Mouse (Mus musculus): ENCODE data around the gene Fads1.

The Fads1 gene

DNA sequence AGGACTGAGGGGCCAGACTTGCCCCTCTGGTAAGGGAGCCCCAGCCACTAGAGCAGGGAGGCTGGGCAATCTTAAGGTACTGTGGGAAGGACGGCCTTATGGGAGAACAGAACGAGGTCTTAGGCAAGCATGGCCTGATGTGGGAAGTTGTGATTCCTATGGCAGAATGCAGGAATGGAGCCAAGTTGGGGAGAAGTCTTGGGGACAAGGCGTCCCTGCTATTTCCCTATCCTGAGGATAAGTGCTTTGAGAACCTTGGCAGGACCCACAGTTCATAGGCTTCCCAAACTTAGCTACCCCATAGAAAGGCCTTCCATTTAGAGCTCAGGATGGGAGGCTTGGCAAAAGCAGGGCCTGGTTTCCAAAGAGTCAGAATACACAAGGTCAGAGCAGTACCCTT lies 26.2 kb downstream of the Fads1 start:
- no peak for DNase-seq (ENCODE audit: low spot score in 2 of 2)

DNA sequence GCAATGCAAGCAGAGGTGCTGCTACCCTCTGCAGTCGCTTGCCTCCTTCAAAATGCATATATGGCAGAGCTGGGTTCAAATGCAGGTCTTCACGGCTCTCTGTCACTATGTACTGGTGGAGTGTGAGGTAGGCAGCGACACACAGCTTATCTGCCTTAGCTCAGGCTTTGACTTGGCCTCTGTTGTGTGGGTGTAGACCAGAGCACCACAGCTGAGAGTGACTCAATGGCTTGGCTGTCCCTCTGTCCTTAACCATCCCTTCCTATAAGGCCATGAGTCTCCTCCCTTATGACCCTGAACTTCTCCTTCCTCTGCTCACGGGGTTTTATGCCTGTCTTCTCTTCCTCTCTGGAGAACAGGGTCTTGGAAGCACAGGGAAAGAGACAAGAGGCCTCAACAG lies 28.2 kb downstream of the Fads1 start:
- no peak for DNase-seq (ENCODE audit: low spot score in 2 of 2)

GRCm38 (mm10) chr19:10213796-10214471 lies 31.2 kb downstream of the Fads1 start:
- DNase-seq (ENCODE audit: low spot score in 2 of 2): no peak

DNA sequence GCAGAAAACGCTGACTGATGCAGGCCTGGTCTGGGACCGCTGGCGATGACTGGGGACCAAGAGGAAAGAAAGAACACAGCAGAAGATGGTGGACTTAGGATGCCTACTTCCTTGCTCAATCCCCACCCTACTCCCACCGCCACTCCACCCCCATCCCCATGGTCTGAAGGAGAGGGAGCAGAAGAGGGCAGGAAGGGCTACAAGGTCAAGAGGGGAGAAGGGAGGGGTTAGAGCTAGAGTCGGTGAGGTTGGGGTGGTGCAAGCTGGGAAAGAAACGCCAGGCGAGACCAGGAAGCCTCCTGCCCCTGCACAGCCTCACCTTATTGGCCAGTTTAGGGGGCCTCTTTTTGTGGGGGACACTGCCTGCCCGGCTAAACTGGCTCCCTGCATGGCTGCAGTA lies 33.4 kb downstream of the Fads1 start:
- DNase-seq (ENCODE audit: low spot score in 2 of 2): no peak

- peak in 1 of 2 experiments; percentile 22 for DNase-seq (ENCODE audit: low spot score in 2 of 2)
Measured at GRCm38 (mm10) chr19:10219108-10219507, 36.4 kb downstream of the Fads1 start.

DNA sequence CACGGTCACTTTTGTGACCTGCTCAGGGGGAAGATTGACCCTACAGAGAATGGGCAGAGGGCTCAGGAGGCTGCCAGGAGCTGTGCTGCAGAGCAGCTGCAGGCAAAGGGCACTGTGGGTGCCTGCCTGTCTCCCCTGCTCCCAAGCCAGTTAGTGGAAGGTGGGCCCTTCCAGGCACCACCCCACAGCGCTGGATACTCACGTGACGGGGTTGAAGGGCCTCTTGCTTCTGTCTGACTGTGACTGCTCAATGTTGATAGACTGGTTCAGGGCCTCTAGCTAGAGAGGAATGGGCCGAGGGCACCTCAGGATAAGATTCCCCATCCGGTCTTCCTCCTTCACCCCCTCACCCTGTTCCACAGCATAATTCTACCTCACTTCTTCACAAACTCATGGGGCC lies 36.9 kb downstream of the Fads1 start:
- no peak for DNase-seq (ENCODE audit: low spot score in 2 of 2)

GRCm38 (mm10) chr19:10221585-10221984 lies 38.9 kb downstream of the Fads1 start:
- DNase-seq (ENCODE audit: low spot score in 2 of 2): no peak

- no peak for DNase-seq (ENCODE audit: low spot score in 2 of 2)
Measured at GRCm38 (mm10) chr19:10222656-10223055, 40.0 kb downstream of the Fads1 start.

DNA sequence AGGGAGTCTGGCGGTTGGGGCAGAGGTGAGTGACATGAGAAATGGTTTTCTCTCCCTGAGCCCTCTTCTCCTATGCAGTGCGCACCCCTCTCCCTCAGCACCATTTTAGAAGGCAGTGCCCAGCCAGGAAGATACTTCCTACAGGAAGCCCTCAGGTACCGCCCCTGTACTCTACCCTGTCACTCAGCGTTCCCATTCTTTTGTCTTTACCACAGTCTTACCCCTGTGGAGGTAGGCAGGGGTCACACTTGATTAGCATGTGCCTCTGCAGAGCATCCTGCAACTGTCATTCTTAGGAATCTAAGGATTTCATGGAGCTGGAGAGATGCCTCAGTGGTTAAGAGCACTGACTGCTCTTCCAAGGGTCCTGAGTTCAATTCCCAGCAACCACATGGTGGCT lies 40.9 kb downstream of the Fads1 start:
- DNase-seq (ENCODE audit: low spot score in 2 of 2): no peak

DNA sequence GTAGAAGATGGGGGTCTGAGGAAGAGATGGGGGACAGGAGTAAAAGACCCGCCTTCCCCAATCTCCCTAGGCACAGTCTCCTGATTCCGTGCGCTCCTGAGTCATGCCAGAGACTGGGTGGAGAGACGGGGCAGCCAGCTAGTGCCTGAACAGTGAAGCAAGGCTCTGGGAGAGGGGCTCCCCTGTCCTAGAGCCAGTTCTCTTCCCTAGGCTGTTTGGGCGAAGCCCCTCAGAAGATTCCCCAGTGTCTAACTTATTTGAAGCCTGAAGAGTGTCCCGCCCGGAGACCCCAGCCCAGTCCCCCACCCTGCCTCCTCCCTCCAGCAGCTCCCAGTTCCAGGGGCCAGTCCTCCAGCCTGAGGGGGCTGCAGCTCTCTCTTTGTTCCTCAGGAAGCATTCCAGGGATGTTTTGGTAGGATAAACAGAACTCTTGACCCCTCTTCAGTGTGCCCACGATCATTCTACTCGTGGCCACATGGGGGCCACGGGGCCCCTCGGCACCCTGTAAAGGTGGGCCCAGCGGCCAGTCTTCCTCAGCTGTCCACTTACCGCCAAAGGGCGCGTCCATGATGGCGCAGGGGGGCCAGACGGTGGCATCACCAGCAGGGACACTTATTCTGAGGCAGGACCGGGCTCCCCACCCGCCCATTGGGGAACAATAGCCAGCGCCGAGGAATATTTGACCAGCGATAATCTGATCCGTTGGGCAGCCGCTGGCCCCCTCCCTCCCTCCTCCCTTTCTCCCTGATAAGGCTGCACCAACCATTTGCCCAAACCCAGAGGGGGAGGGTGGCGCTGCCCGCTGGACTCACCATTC lies 42.2 kb downstream of the Fads1 start:
- DNase-seq (ENCODE audit: low spot score in 2 of 2): no peak

GRCm38 (mm10) chr19:10225767-10226166 lies 43.1 kb downstream of the Fads1 start:
- no peak for DNase-seq (ENCODE audit: low spot score in 2 of 2)

- DNase-seq (ENCODE audit: low spot score in 2 of 2): no peak
Measured at GRCm38 (mm10) chr19:10231016-10231415, 48.3 kb downstream of the Fads1 start.

- DNase-seq (ENCODE audit: low spot score in 2 of 2): no peak
Measured at GRCm38 (mm10) chr19:10231871-10232270, 49.2 kb downstream of the Fads1 start.

DNA sequence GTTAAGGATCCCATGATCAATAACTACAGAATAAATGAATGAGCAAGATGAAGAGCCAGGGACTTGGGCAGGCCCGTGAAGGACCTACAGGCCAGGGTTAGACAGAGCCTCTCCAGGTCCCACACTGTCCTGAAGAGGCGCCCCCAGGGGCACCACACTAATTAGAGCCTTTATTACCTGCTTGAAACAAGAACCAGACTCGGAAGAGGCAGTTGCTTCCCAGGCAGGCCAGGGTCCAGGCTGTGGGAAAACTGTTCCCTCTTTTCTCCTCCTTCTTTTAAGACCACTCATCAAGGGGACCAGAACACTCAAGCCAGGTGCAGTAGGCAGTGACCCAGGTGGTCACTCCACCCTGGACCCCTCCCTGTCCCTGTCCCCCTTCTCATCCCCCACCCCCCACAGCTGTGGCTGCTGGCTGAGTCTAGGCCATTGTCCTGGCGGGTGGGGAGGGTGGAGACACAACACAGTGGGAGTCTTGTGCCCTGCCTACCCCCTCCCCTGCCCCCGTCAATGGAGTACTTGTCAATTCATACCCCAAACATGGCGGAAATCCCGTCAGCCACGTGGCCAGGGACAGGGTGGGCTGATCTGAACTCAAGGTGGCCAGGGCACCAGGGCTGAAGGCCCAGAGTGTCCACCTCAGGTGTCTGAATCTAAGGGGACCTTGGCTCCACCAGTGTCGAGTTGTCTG lies 49.8 kb downstream of the Fads1 start:
- DNase-seq (ENCODE audit: low spot score in 2 of 2): no peak

- DNase-seq (ENCODE audit: low spot score in 2 of 2): no peak
Measured at GRCm38 (mm10) chr19:10235784-10236565, 53.3 kb downstream of the Fads1 start.

DNA sequence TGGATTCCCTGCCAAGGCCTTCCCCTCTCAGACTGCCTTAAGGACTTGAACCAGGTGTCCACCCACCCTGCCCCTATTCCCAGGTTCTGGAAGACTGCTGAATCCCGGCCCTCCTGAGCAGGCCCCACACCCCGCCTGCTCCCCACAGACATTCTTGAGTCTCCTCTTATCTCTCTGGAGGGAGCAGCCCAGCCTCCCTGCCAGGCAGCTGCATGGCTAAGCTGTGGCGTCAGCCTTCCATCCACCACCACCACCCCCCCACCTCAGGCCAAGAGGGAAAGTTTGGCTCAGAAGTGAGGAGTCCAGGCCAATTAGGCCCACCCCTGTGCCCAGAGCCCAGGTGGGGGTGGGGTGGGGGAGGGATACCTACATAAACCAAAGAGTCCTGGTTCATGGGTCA lies 55.8 kb downstream of the Fads1 start:
- DNase-seq (ENCODE audit: low spot score in 2 of 2): no peak

DNA sequence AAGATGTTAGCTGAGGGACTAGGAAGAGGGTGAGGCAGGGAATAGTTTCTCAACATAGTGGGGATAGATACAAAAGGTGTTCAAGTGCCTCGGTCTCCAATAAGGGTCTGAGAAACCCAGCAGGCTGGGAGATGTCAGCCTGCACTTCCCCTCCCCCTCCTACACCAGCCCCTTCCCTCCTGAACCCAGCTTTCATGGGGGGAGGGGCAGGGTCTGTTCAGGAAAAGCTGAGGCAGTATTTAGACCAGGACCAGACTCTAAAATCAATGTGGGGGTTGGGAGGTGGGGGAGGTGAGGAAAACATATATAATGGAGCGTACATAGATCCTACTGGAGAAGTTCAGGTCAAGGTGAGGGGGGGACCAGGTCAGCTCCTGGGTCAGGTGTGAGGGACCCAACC lies 56.7 kb downstream of the Fads1 start:
- no peak for DNase-seq (ENCODE audit: low spot score in 2 of 2)

GRCm38 (mm10) chr19:10239975-10240653 lies 57.4 kb downstream of the Fads1 start:
- no peak for DNase-seq (ENCODE audit: low spot score in 2 of 2)

DNA sequence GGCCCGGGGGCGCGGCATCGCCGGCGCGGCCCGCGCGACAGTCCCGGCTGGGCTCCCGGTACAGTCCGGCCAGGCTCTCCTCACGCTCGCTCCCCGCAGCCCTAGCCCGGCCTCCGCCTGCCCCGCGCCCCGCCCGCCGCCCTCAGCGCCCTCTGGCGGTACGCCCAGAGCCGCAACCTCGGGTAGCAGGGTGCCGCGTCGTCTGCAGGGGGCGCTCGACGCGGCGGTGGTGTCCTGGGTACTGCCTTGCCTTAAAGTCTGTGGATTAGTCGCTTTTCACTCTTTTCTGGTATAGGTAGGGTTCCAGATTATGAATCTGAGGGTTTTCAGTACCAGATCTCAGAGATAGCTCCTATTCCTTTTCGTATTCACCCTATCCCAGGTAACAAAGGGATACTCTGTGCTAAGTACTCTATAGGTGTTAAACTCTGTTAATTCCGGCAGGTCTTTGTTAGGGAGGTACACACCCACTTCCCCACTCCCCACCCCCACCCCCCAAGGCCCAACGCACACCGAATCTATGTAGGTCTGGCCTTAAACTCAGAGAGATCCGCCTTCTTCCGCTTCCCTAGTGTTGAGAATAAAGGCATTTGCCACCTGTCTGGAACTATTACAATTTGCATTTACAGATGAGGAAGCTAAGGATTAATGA lies 58.1 kb downstream of the Fads1 start, which contains the start of gene Myrf:
Gene Myrf (minus strand): TSS at position 95 of the 652 bp plus-strand sequence.
- peak; percentile 31 to 60 for DNase-seq (ENCODE audit: low spot score in 2 of 2)

- DNase-seq (ENCODE audit: low spot score in 2 of 2): no peak
Measured at GRCm38 (mm10) chr19:10242916-10243315, 60.2 kb downstream of the Fads1 start.

DNA sequence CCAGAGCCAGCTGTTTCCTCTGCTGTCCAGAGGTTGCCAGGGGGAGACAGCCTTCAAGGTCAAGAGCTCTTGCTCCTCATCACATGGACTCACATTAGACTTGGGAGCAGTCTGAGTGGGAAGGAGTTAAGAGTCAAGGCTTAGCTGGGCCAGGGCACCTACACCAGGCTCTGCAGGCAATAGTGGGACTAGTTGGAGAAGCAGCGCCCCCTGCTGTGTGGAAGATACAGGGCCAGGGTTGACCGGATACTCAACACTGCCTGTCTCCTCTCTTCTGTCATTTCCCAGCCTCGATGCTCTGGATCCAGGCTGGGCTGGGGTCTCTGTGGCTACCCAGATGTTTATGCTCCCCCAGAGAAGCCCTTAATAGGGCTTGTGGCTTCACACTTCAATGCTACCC lies 61.5 kb downstream of the Fads1 start:
- peak in 1 of 2 experiments; percentile 26 for DNase-seq (ENCODE audit: low spot score in 2 of 2)

All from spleen, postnatal 14 days (tissue).